ENCODE assay signal across 7 mouse cellular contexts in the genomic region with DNA sequence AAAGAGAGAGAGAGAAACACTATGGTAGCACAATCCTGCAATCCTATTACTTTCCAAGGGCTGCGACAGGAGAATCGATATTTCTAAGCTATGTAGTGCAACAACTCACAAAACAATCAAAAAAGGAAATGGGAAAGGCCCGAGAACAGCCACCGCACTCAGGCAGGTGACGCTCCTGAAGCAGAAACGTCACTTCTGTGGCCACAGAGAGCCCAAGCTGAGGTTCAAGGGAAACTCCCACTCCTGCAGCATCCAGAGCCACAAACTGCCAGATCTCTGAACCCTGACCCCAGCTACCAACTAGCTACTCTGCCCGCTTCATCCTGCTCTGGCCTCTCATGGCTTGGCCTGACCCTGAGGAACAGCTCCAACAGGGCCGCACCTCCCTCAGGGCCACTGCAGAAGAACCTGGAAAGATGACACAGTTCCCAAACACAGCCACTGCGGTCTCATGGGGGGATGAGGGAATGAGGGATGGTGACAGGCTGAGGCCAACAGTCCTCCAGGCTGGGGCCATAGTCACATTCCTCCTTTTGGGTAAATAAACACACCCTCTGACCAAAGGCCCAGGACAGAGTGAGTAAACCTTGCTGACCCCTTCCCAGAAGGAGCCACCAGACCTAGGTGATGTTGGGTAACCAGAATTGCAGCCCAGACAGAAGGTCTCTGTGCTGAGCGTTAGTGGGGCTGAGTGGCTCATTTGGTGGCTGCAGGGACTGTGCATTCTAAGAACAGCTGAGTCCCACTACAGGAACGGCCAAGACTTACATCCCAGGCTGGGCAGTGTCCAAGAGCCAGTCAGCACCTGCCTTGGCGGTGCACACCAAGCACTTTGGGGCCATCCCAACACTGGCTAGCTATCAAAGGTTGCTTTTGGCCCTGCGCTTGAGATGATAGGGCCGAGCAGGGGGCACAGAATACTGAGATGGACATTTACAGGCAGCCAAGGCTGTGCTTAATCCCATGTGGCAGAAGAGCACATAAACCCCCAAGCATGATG. TPM values are rescaled to one million over a fixed set of nuclear protein-coding genes. Genes with fewer than 3 reads are reported as not detected.
DNase-seq lines count a peak whose midpoint lies in the region; ATAC-seq lines count a peak whose summit lies in the region.

No protein-coding gene starts in this region.

- peak overlapping the region; percentile 10; the same call in 1 of the 2 replicates for H3K4me2 ChIP-seq in embryonic facial prominence, embryonic 11.5 days (ENCODE audit: low read depth, low read length)
- H3K4me2 ChIP-seq in hindbrain, embryonic 13.5 days = peak overlapping the region; percentile 83; the same call in 1 of the 2 replicates

- no peaks in the 10 kb centered on the region for H3K36me3 ChIP-seq in embryonic facial prominence, embryonic 11.5 days (replicated peaks; ENCODE audit: control insufficient read depth, insufficient read depth, low read depth, low read length)
- no peaks in the 10 kb centered on the region for H3K36me3 ChIP-seq in hindbrain, embryonic 13.5 days
- H3K36me3 ChIP-seq in splenic B cell, adult 2 months (ENCODE audit: control insufficient read depth, insufficient read depth, low read length, poor library complexity, severe bottlenecking) = no peaks in the 10 kb centered on the region

- 71% methylated on average over 14 of the region's 14 CpGs for WGBS in embryonic facial prominence, embryonic 11.5 days
- WGBS in hindbrain, embryonic 13.5 days = 80% methylated on average over 14 of the region's 14 CpGs

- H3K4me1 ChIP-seq in embryonic facial prominence, embryonic 11.5 days (ENCODE audit: control insufficient read depth, insufficient read depth, low read length) = peaks cover 5% of the 10 kb centered on the region; the same call in 1 of the 2 replicates
- H3K4me1 ChIP-seq in hindbrain, embryonic 13.5 days (replicated peaks) = peaks cover 19% of the 10 kb centered on the region

- H3K9me3 ChIP-seq in embryonic facial prominence, embryonic 11.5 days (replicated peaks; ENCODE audit: control insufficient read depth, low read length) = no peaks in the 10 kb centered on the region
- no peaks in the 10 kb centered on the region for H3K9me3 ChIP-seq in hindbrain, embryonic 13.5 days

- H3K27ac ChIP-seq in embryonic facial prominence, embryonic 11.5 days (replicated peaks; ENCODE audit: low read depth, low read length) = no peak overlapping the region
- no peak overlapping the region for H3K27ac ChIP-seq in hindbrain, embryonic 13.5 days

- peaks cover 11% of the 10 kb centered on the region for H3K27me3 ChIP-seq in embryonic facial prominence, embryonic 11.5 days (ENCODE audit: control insufficient read depth, insufficient read depth, low read length)
- peaks cover 61% of the 10 kb centered on the region for H3K27me3 ChIP-seq in hindbrain, embryonic 13.5 days
- no peaks in the 10 kb centered on the region for H3K27me3 ChIP-seq in splenic B cell, adult 2 months (ENCODE audit: control insufficient read depth, insufficient read depth, low read length, poor library complexity, severe bottlenecking)

- no peak overlapping the region for H3K4me3 ChIP-seq in embryonic facial prominence, embryonic 11.5 days (ENCODE audit: low read depth, low read length)
- no peak overlapping the region for H3K4me3 ChIP-seq in hindbrain, embryonic 13.5 days

- no peak overlapping the region for H3K9ac ChIP-seq in embryonic facial prominence, embryonic 11.5 days (replicated peaks; ENCODE audit: low read length)
- H3K9ac ChIP-seq in hindbrain, embryonic 13.5 days = no peak overlapping the region; the same call in 1 of the 2 replicates

- peak; percentile 42 to 45 for DNase-seq in right cerebral cortex, postnatal 10 days (ENCODE audit: low spot score in 2 of 2)
- DNase-seq in right cerebral cortex, postnatal 25 days = no peak
- DNase-seq in embryonic facial prominence, embryonic 11.5 days (ENCODE audit: low spot score) = no peak
- DNase-seq in splenic B cell, adult 2 months (ENCODE audit: low read depth, low spot score) = peak; percentile 58
- no peak for DNase-seq in frontal cortex, postnatal 10 days (ENCODE audit: low spot score in 2 of 2)

- ATAC-seq in embryonic facial prominence, embryonic 11.5 days (replicated peaks; ENCODE audit: insufficient number of reproducible peaks, low FRiP score, low TSS enrichment, low read depth) = no peak
- ATAC-seq in hindbrain, embryonic 13.5 days (ENCODE audit: low FRiP score) = no peak
- ATAC-seq in frontal cortex, adult (ENCODE audit: low TSS enrichment) = no peak

RNA-seq across cellular contexts. Expression of gene Inf2, which starts 1.2 kb away (rescaled TPM):
- polyA plus RNA-seq in embryonic facial prominence, embryonic 11.5 days (2014; fragmentation: Nextera tagmentation; extraction: Ambion mirVana) = 1.6 and 1.9 TPM in 2 replicates
- 1.1 and 1.6 TPM in 2 replicates for polyA plus RNA-seq in hindbrain, embryonic 13.5 days (2015; fragmentation: Nextera tagmentation; extraction: Ambion mirVana)

RNA-seq across cellular contexts. Expression of gene Adssl1, which starts 32.4 kb away (rescaled TPM):
- 4.0 and 4.2 TPM in 2 replicates for polyA plus RNA-seq in embryonic facial prominence, embryonic 11.5 days (2014; fragmentation: Nextera tagmentation; extraction: Ambion mirVana)
- polyA plus RNA-seq in hindbrain, embryonic 13.5 days (2015; fragmentation: Nextera tagmentation; extraction: Ambion mirVana) = 3.1 and 3.2 TPM in 2 replicates

RNA-seq across cellular contexts. Expression of gene Siva1, which starts 57.1 kb away (rescaled TPM):
- polyA plus RNA-seq in embryonic facial prominence, embryonic 11.5 days (2014; fragmentation: Nextera tagmentation; extraction: Ambion mirVana) = 222 and 241 TPM in 2 replicates
- polyA plus RNA-seq in hindbrain, embryonic 13.5 days (2015; fragmentation: Nextera tagmentation; extraction: Ambion mirVana) = 62.6 and 63.8 TPM in 2 replicates

Comparison
In these comparisons a context has a peak if more than half of its experiments do, and no peak if none do; other contexts are left out.
1. DNase-seq: peak in right cerebral cortex, postnatal 10 days (2 of 2) and splenic B cell, adult 2 months (single experiment); none in right cerebral cortex, postnatal 25 days (single experiment), embryonic facial prominence, embryonic 11.5 days (single experiment) and frontal cortex, postnatal 10 days (0 of 2).